Mouse (Mus musculus) limb, embryonic 14.5 days (tissue): Measurements from ENCODE around the gene Rgs10. TPM values are rescaled to one million over a fixed set of nuclear protein-coding genes. Genes with fewer than 3 reads are reported as not detected.

Experiments
- ATAC-seq: fragments of 200-750 bp; cut with Nextera tagmentation; 2 replicates; pipeline ENCODE4 v1.8.0; 2017; ENCODE audit warnings: low read depth, moderate number of reproducible peaks, moderate TSS enrichment; ENCODE audit not compliant: low FRiP score
- DNase-seq: peaks from one replicate; pipeline ENCODE4 v3.0.0-alpha.2; 2015; ENCODE audit warnings: low spot score
- H3K27ac ChIP-seq: fragments of 300-500 bp; sonication (generic); replicated peaks from 2 replicates; pipeline ENCODE4 v1.5.1; 2014; ENCODE audit warnings: low read depth, mild to moderate bottlenecking, low read length, moderate library complexity, mixed read lengths
- H3K27me3 ChIP-seq: fragments of 300-500 bp; sonication (generic); 2 replicates; pipeline ENCODE4 v1.6.1; 2014; ENCODE audit warnings: low read length, mixed read lengths; ENCODE audit not compliant: control insufficient read depth, insufficient read depth
- H3K36me3 ChIP-seq: fragments of 300-500 bp; sonication (generic); 2 replicates; pipeline ENCODE4 v1.6.1; 2014; ENCODE audit warnings: mild to moderate bottlenecking, low read length, moderate library complexity, mixed read lengths; ENCODE audit not compliant: control insufficient read depth, insufficient read depth
- H3K4me1 ChIP-seq: fragments of 300-500 bp; sonication (generic); 2 replicates; pipeline ENCODE4 v1.6.1; 2014; ENCODE audit warnings: antibody characterized with exemption, low read length, mixed read lengths; ENCODE audit not compliant: control insufficient read depth, insufficient read depth
- H3K4me2 ChIP-seq: fragments of 300-500 bp; sonication (generic); replicated peaks from 2 replicates; pipeline ENCODE4 v1.6.1; 2014; ENCODE audit warnings: low read depth, mild to moderate bottlenecking, low read length, moderate library complexity; ENCODE audit not compliant: severe bottlenecking
- H3K4me3 ChIP-seq: fragments of 300-500 bp; sonication (generic); replicated peaks from 2 replicates; pipeline ENCODE4 v1.5.1; 2014; ENCODE audit warnings: low read length
- H3K9ac ChIP-seq: fragments of 300-500 bp; sonication (generic); 2 replicates; pipeline ENCODE4 v1.6.1; 2014; ENCODE audit warnings: mild to moderate bottlenecking, low read depth, low read length, moderate library complexity; ENCODE audit not compliant: severe bottlenecking
- H3K9me3 ChIP-seq: fragments of 300-500 bp; sonication (generic); 2 replicates; pipeline ENCODE4 v1.6.1; 2016; ENCODE audit warnings: low read length; ENCODE audit not compliant: control insufficient read depth
- POLR2A ChIP-seq: fragments of 200-500 bp; IDR thresholded peaks from 2 replicates; pipeline ENCODE4 v1.8.0; 2012; ENCODE audit warnings: inconsistent platforms, mild to moderate bottlenecking, moderate library complexity, borderline replicate concordance; ENCODE audit not compliant: insufficient read depth, insufficient read length; ENCODE audit errors: extremely low read depth
- WGBS: fragments of 180-500 bp; shearing (Covaris S2); extraction: QIAGEN DNeasy Blood & Tissue Kit; methylation state at CpG from one replicate; pipeline ENCODE4 v1.1.7; 2014; 5-methylcytosine and 5-hydroxymethylcytosine counted together
- polyA plus RNA-seq, 2 experiments: library from polyadenylated mRNA; depleted of rRNA in 1 of 2; stranded (reverse) in 1 of 2; unstranded in 1 of 2; fragments of >200 nt; fragmentation: Nextera tagmentation in 1 of 2; extraction: Ambion mirVana in 1 of 2; gene quantifications; 2 replicates each; pipeline versions ENCODE4 v1.2.1 to v1.2.3; 2012 to 2014

Gene Rgs10
- polyA plus RNA-seq, 2 experiments, result 13.6 to 17.7 TPM

- Histone ChIP-seq H3K36me3 (no peaks in the 10 kb centered on the region), H3K9ac (no peak overlapping the region), H3K9me3 (no peaks in the 10 kb centered on the region), H3K4me1 (no peaks in the 10 kb centered on the region), H3K4me3 (no peak overlapping the region), H3K27me3 (no peaks in the 10 kb centered on the region), H3K27ac (no peak overlapping the region), H3K4me2 (no peak overlapping the region)
- WGBS, result 64% methylated on average over 3 of the region's 5 CpGs
- no peak for DNase-seq
- TF ChIP-seq POLR2A, result no peak
- no peak for ATAC-seq
Measured at GRCm38 (mm10) chr7:128351176-128351575, 67.4 kb downstream of the Rgs10 start.

DNA sequence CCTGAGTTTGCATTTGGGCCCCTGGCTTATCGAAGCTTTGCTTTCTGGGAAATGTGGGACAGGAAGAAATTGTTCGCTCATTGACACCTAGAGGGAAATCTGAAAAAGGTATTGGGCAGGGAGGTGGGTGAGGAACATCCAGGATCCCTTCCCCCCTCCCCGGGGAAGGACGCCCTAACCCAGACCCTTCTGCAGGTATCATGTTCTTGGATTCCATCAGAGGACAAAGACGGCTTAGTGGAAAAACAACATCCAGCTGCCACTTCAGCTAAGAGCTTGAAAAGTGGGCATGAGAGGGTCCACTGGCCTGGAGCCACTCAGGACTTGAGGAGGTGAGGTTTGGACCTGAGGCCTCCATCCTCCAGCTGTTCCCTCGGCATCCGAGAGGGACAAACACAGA lies 68.2 kb downstream of the Rgs10 start:
- no peak for DNase-seq

GRCm38 (mm10) chr7:128349751-128350150 lies 68.8 kb downstream of the Rgs10 start:
- no peak overlapping the region for H3K4me2 ChIP-seq
- H3K9ac ChIP-seq, result no peak overlapping the region
- no peaks in the 10 kb centered on the region for H3K36me3 ChIP-seq
- no peaks in the 10 kb centered on the region for H3K27me3 ChIP-seq
- H3K4me1 ChIP-seq, result no peaks in the 10 kb centered on the region
- WGBS, result 81% methylated on average over 4 of the region's 4 CpGs
- no peak for DNase-seq
- TF ChIP-seq POLR2A, result no peak
- no peak for ATAC-seq
- H3K4me3 ChIP-seq, result no peak overlapping the region
- no peak overlapping the region for H3K27ac ChIP-seq
- no peaks in the 10 kb centered on the region for H3K9me3 ChIP-seq

More for the DNA sequence above, 68.2 kb downstream of the Rgs10 start:
- 77% methylated on average over 7 of the region's 7 CpGs for WGBS
- TF ChIP-seq POLR2A, result no peak
- Histone ChIP-seq H3K4me2 (no peak overlapping the region), H3K4me1 (no peaks in the 10 kb centered on the region), H3K36me3 (no peaks in the 10 kb centered on the region), H3K9ac (no peak overlapping the region), H3K27ac (no peak overlapping the region), H3K27me3 (no peaks in the 10 kb centered on the region), H3K9me3 (no peaks in the 10 kb centered on the region), H3K4me3 (no peak overlapping the region)
- ATAC-seq, result no peak

GRCm38 (mm10) chr7:128348608-128349007 lies 70.0 kb downstream of the Rgs10 start:
- WGBS, result 44% methylated on average over 1 of the region's 1 CpGs
- no peak overlapping the region for H3K27ac ChIP-seq
- no peak overlapping the region for H3K4me3 ChIP-seq
- H3K9me3 ChIP-seq, result no peaks in the 10 kb centered on the region
- ATAC-seq (no peak), DNase-seq (no peak)
- H3K4me1 ChIP-seq, result no peaks in the 10 kb centered on the region
- H3K4me2 ChIP-seq, result no peak overlapping the region
- TF ChIP-seq POLR2A, result no peak
- no peaks in the 10 kb centered on the region for H3K27me3 ChIP-seq
- H3K9ac ChIP-seq, result no peak overlapping the region
- no peaks in the 10 kb centered on the region for H3K36me3 ChIP-seq

DNA sequence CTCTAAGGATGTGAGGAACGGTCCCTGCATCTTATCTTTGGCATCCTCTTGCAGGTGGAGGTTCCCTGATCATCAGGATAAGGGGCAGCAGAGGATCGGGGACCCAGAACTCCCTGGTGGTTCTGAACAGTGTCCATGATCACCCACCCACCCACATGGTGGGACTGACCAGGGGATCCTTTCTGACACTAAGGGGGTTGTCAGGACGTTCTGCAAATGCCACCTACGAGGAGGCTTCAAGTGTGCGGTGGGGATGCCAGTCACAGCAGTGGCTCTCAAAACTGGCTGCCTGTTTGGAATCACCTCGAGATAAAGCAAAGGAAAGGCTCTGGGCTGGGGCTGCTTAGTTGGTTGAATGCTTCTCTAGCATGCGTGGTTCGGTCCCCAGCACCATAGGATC lies 71.6 kb downstream of the Rgs10 start:
- Histone ChIP-seq H3K27me3 (no peaks in the 10 kb centered on the region), H3K27ac (no peak overlapping the region), H3K4me2 (no peak overlapping the region), H3K9ac (no peak overlapping the region), H3K36me3 (no peaks in the 10 kb centered on the region), H3K4me1 (no peaks in the 10 kb centered on the region), H3K4me3 (no peak overlapping the region), H3K9me3 (peaks cover 5% of the 10 kb centered on the region; the same call in 1 of the 2 replicates)
- 66% methylated on average over 8 of the region's 8 CpGs for WGBS
- no peak for DNase-seq
- no peak for ATAC-seq
- no peak for TF ChIP-seq POLR2A

- Histone ChIP-seq H3K4me2 (no peak overlapping the region), H3K4me3 (no peak overlapping the region), H3K9me3 (peaks cover 5% of the 10 kb centered on the region; the same call in 1 of the 2 replicates), H3K36me3 (no peaks in the 10 kb centered on the region), H3K27ac (no peak overlapping the region), H3K27me3 (no peaks in the 10 kb centered on the region), H3K9ac (no peak overlapping the region), H3K4me1 (no peaks in the 10 kb centered on the region)
- no peak for TF ChIP-seq POLR2A
- WGBS, result 66% methylated on average over 2 of the region's 2 CpGs
- ATAC-seq (no peak), DNase-seq (no peak)
Measured at GRCm38 (mm10) chr7:128346522-128346921, 72.0 kb downstream of the Rgs10 start.
